Mouse (Mus musculus): ENCODE results near the gene Irgm1. TPM values are rescaled to one million over a fixed set of nuclear protein-coding genes. Genes with fewer than 3 reads are reported as not detected.

Irgm1 gene
- total and polyA plus RNA-seq, 2 experiments from 2014 or later, result 15.0 to 34.7 TPM

GRCm38 (mm10) chr11:48820308-48820674, 51.2 kb downstream of the Irgm1 start:
- no peak overlapping the region for H3K4me2 ChIP-seq (ENCODE audit: low read depth, low read length)
- no peaks in the 10 kb centered on the region for H3K27me3 ChIP-seq (ENCODE audit: control insufficient read depth, insufficient read depth, low read length)
- peak overlapping the region; percentile 46 for H3K27ac ChIP-seq (ENCODE audit: low read depth)
- TF ChIP-seq CTCF (IDR thresholded peaks at IDR 0.05; ENCODE audit: low read depth) (no peak), EP300 (IDR thresholded peaks at IDR 0.05; ENCODE audit: low read depth) (no peak)
- ATAC-seq (ENCODE audit: insufficient read depth, low read depth) (no peak), DNase-seq (ENCODE audit: low spot score) (no peak)
- no peak overlapping the region for H3K9ac ChIP-seq (replicated peaks; ENCODE audit: low read depth, low read length)
- H3K9me3 ChIP-seq (replicated peaks; ENCODE audit: control insufficient read depth, low read length), result no peaks in the 10 kb centered on the region
- H3K4me3 ChIP-seq (ENCODE audit: low read depth, low read length), result no peak overlapping the region
- H3K36me3 ChIP-seq (replicated peaks; ENCODE audit: control insufficient read depth, insufficient read depth, low read length), result no peaks in the 10 kb centered on the region
- H3K4me1 ChIP-seq (ENCODE audit: control insufficient read depth, insufficient read depth), result peaks cover 21% of the 10 kb centered on the region

GRCm38 (mm10) chr11:48819614-48820307, 51.7 kb downstream of the Irgm1 start:
- Histone ChIP-seq H3K9ac (replicated peaks; ENCODE audit: low read depth, low read length) (no peak overlapping the region), H3K9me3 (replicated peaks; ENCODE audit: control insufficient read depth, low read length) (no peaks in the 10 kb centered on the region), H3K27ac (ENCODE audit: low read depth) (peak overlapping the region; percentile 46), H3K4me2 (ENCODE audit: low read depth, low read length) (no peak overlapping the region), H3K4me1 (ENCODE audit: control insufficient read depth, insufficient read depth) (peaks cover 25% of the 10 kb centered on the region), H3K4me3 (ENCODE audit: low read depth, low read length) (no peak overlapping the region), H3K36me3 (replicated peaks; ENCODE audit: control insufficient read depth, insufficient read depth, low read length) (no peaks in the 10 kb centered on the region), H3K27me3 (ENCODE audit: control insufficient read depth, insufficient read depth, low read length) (no peaks in the 10 kb centered on the region)
- TF ChIP-seq EP300 (IDR thresholded peaks at IDR 0.05; ENCODE audit: low read depth) (no peak), CTCF (IDR thresholded peaks at IDR 0.05; ENCODE audit: low read depth) (no peak)
- no peak for DNase-seq (ENCODE audit: low spot score)
- 57% methylated on average over 7 of the region's 7 CpGs for WGBS
- no peak for ATAC-seq (ENCODE audit: insufficient read depth, low read depth)

GRCm38 (mm10) chr11:48818346-48818745, 53.1 kb downstream of the Irgm1 start:
- TF ChIP-seq EP300 (IDR thresholded peaks at IDR 0.05; ENCODE audit: low read depth) (peak; percentile 81), CTCF (IDR thresholded peaks at IDR 0.05; ENCODE audit: low read depth) (no peak)
- peak overlapping the region; percentile 77 for H3K4me3 ChIP-seq (ENCODE audit: low read depth, low read length)
- no peaks in the 10 kb centered on the region for H3K9me3 ChIP-seq (replicated peaks; ENCODE audit: control insufficient read depth, low read length)
- peaks cover 18% of the 10 kb centered on the region for H3K4me1 ChIP-seq (ENCODE audit: control insufficient read depth, insufficient read depth)
- peak; percentile 74 for DNase-seq (ENCODE audit: low spot score)
- peak overlapping the region; percentile 50 for H3K9ac ChIP-seq (replicated peaks; ENCODE audit: low read depth, low read length)
- peak overlapping the region; percentile 97 for H3K27ac ChIP-seq (ENCODE audit: low read depth)
- under 1% methylated on average over 16 of the region's 16 CpGs for WGBS
- no peak for ATAC-seq (ENCODE audit: insufficient read depth, low read depth)
- H3K36me3 ChIP-seq (replicated peaks; ENCODE audit: control insufficient read depth, insufficient read depth, low read length), result no peaks in the 10 kb centered on the region
- H3K4me2 ChIP-seq (ENCODE audit: low read depth, low read length), result peak overlapping the region; percentile 92
- H3K27me3 ChIP-seq (ENCODE audit: control insufficient read depth, insufficient read depth, low read length), result no peaks in the 10 kb centered on the region

GRCm38 (mm10) chr11:48817794-48818193, 53.7 kb downstream of the Irgm1 start:
- no peak for DNase-seq (ENCODE audit: low spot score)
- Histone ChIP-seq H3K4me1 (ENCODE audit: control insufficient read depth, insufficient read depth) (peaks cover 15% of the 10 kb centered on the region; the same call in 1 of the 2 replicates), H3K4me2 (ENCODE audit: low read depth, low read length) (peak overlapping the region; percentile 92), H3K27ac (ENCODE audit: low read depth) (peak overlapping the region; percentile 97), H3K9ac (replicated peaks; ENCODE audit: low read depth, low read length) (peak overlapping the region; percentile 50), H3K4me3 (ENCODE audit: low read depth, low read length) (peak overlapping the region; percentile 77), H3K27me3 (ENCODE audit: control insufficient read depth, insufficient read depth, low read length) (no peaks in the 10 kb centered on the region), H3K9me3 (replicated peaks; ENCODE audit: control insufficient read depth, low read length) (no peaks in the 10 kb centered on the region), H3K36me3 (replicated peaks; ENCODE audit: control insufficient read depth, insufficient read depth, low read length) (0 out of 2 replicates have a peak, but pooled peaks cover 4% of the 10 kb centered on the region)
- 3% methylated on average over 9 of the region's 9 CpGs for WGBS
- no peak for TF ChIP-seq EP300 (IDR thresholded peaks at IDR 0.05; ENCODE audit: low read depth)
- ATAC-seq (ENCODE audit: insufficient read depth, low read depth), result no peak

DNA sequence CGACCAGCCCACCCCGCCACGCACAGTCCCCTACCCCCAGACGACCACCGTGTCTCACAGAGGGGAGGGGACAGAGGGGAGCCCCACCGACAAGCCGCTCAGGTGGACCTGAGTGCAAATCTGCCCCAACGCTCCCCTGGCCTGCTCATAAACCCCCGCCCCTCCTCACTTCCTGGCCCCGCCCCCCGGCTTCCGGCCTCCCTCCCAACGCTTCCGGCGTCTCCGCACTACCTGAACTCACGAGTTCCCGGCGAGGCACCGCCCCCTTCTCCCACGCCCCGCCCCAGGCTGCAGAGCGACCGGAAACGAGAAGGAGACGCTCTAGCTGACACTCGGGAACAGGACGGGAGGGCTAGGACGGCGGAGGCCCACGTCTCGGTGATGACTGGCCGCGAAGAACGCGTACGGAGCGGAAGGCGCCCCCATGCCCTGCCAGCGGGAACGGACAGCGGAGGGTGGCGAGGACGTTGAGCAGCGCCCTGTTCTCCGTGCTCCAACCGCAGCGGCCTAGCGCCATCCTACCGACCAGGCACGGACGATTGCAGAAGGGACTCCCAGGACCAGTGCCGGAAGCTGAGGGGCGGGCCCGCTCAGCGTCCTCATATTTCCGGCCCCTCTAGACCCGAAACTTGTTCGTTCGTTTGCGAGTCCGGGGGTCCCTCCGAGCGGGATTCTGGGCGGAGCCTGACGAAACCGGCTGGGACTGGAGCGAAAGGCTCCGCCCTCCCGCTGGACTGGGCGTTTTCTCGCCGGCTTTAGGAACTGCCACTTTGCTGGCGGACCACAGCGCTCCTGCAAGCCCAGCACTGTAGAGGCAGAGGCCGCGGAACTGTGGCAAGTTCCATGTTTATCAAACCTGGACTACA, 54.5 kb downstream of the Irgm1 start, which contains the start of gene Trim41:
Trim41 (minus strand) TSS at position 554 of the 866 bp plus-strand sequence.
- peak within 1 kb of the TSS; percentile 97 for H3K27ac ChIP-seq (ENCODE audit: low read depth)
- TF ChIP-seq CTCF (IDR thresholded peaks at IDR 0.05; ENCODE audit: low read depth), result no peak
- peak; percentile 80; the same call in 1 of the 2 replicates for TF ChIP-seq EP300 (IDR thresholded peaks at IDR 0.05; ENCODE audit: low read depth)
- H3K27me3 ChIP-seq (ENCODE audit: control insufficient read depth, insufficient read depth, low read length), result no peaks in the 10 kb centered on the region
- H3K9ac ChIP-seq (replicated peaks; ENCODE audit: low read depth, low read length), result peak within 1 kb of the TSS; percentile 79
- peak within 1 kb of the TSS; percentile 77 for H3K4me3 ChIP-seq (ENCODE audit: low read depth, low read length)
- H3K4me2 ChIP-seq (ENCODE audit: low read depth, low read length), result peak within 1 kb of the TSS; percentile 92
- under 1% methylated on average over 61 of the region's 77 CpGs for WGBS
- peak; percentile 95 for ATAC-seq (ENCODE audit: insufficient read depth, low read depth)
- peak; percentile 97 for DNase-seq (ENCODE audit: low spot score)
- no peaks in the 10 kb centered on the region for H3K9me3 ChIP-seq (replicated peaks; ENCODE audit: control insufficient read depth, low read length)
- H3K36me3 ChIP-seq (replicated peaks; ENCODE audit: control insufficient read depth, insufficient read depth, low read length), result peaks cover 9% of the 10 kb centered on the region; the same call in 1 of the 2 replicates
- peaks cover 15% of the 10 kb centered on the region; the same call in 1 of the 2 replicates for H3K4me1 ChIP-seq (ENCODE audit: control insufficient read depth, insufficient read depth)

Data from heart, postnatal 0 days (tissue).